ENCODE assay signal across 7 mouse cellular contexts in the genomic region with DNA sequence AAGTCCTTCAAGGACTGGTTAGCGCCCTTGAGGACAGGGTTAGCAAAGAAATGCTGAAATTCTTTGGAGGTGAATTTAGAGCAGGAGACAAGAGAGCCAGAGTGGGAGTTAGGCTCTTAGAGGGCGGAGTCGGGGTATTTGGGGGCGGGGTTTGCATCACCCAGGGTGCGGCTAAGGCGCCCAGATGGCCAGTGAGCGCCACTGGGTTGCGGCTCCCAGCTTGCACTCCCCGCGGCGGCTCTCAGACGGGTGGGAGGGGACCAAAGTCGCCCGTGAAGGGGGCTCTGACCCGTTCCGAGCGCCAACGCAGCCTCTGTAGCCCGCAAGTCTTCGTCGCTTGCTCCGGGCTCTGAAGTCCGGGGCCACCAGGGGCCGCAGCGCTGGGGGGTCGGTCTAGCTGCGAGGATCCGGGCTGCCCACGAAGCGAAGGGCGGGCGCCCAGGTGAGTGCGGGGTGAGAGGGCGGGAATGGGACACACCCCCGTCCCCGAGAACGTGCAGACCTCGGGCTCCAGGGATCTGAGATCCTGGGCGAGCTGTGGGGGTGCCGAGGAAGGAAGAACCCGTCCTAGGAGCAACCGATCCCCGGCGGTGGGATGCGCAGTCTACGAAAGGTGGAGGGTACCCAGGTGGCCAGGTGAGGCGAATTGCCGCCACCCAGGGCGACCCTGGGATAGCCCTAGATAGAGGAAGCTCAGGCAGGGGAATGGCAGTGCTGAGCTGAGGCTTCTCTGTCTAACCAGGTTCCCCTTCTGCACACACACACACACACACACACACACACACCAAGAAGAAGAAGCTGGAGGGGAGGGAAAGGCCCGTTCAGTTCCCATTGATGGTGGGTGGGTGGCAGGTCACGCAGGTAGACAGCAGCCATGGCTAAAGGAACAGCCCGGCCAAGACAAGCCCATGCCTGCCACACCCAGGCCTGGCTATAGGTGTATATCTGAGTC. TPM values are rescaled to one million over a fixed set of nuclear protein-coding genes. Genes with fewer than 3 reads are reported as not detected.
DNase-seq lines count a peak whose midpoint lies in the region; ATAC-seq and TF ChIP-seq lines count a peak whose summit lies in the region.

Gene Hck, plus strand, starts transcription at position 156 of the 952 bp plus-strand sequence.

- in situ Hi-C loops in ES-E14 (cut with MboI; ENCODE audit: low sequenced_read_pairs in 2 of 2, unreplicated experiment in 2 of 2): no loop called here

- ATAC-seq in forebrain, embryonic 13.5 days: peak; percentile 71
- ATAC-seq in hindbrain, embryonic 13.5 days (ENCODE audit: low FRiP score): 0 out of 2 replicates have a peak, but pooled peaks have one; percentile 46
- 0 out of 2 replicates have a peak, but pooled peaks have one; percentile 18 for ATAC-seq in limb, embryonic 15.5 days (ENCODE audit: insufficient number of reproducible peaks, low FRiP score, low TSS enrichment, low read depth)
- peak; percentile 66 for ATAC-seq in midbrain, embryonic 13.5 days
- ATAC-seq in stomach, embryonic 16.5 days (ENCODE audit: insufficient read depth, low FRiP score): peak; percentile 59; the same call in 1 of the 2 replicates

- 3% methylated on average over 52 of the region's 52 CpGs for WGBS in forebrain, embryonic 13.5 days
- WGBS in hindbrain, embryonic 13.5 days: 5% methylated on average over 52 of the region's 52 CpGs
- WGBS in limb, embryonic 15.5 days: 2% methylated on average over 50 of the region's 52 CpGs
- 4% methylated on average over 51 of the region's 52 CpGs for WGBS in midbrain, embryonic 13.5 days
- WGBS in stomach, embryonic 16.5 days: 2% methylated on average over 52 of the region's 52 CpGs

- H3K4me2 ChIP-seq in forebrain, embryonic 13.5 days: peak within 1 kb of the TSS; percentile 71
- peak within 1 kb of the TSS; percentile 79 for H3K4me2 ChIP-seq in hindbrain, embryonic 13.5 days
- H3K4me2 ChIP-seq in limb, embryonic 15.5 days: peak within 1 kb of the TSS; percentile 81
- H3K4me2 ChIP-seq in midbrain, embryonic 13.5 days (replicated peaks): peak within 1 kb of the TSS; percentile 67
- H3K4me2 ChIP-seq in stomach, embryonic 16.5 days (ENCODE audit: low read depth, low read length): peak within 1 kb of the TSS; percentile 82

- no peaks in the 10 kb centered on the region; the same call in 1 of the 2 replicates for H3K36me3 ChIP-seq in ES-E14 (ENCODE audit: control insufficient read depth, insufficient read depth, low read length, poor library complexity, severe bottlenecking)
- no peaks in the 10 kb centered on the region for H3K36me3 ChIP-seq in forebrain, embryonic 13.5 days (ENCODE audit: poor library complexity, severe bottlenecking)
- H3K36me3 ChIP-seq in hindbrain, embryonic 13.5 days: no peaks in the 10 kb centered on the region
- H3K36me3 ChIP-seq in limb, embryonic 15.5 days: no peaks in the 10 kb centered on the region
- no peaks in the 10 kb centered on the region for H3K36me3 ChIP-seq in midbrain, embryonic 13.5 days
- H3K36me3 ChIP-seq in stomach, embryonic 16.5 days (ENCODE audit: control insufficient read depth, insufficient read depth, low read length): no peaks in the 10 kb centered on the region

- H3K9ac ChIP-seq in ES-E14 (ENCODE audit: insufficient read depth, low read depth, low read length, poor library complexity, severe bottlenecking): peak within 1 kb of the TSS; percentile 75
- peak within 1 kb of the TSS; percentile 43 for H3K9ac ChIP-seq in forebrain, embryonic 13.5 days
- peak within 1 kb of the TSS; percentile 65 for H3K9ac ChIP-seq in hindbrain, embryonic 13.5 days
- H3K9ac ChIP-seq in limb, embryonic 15.5 days: 0 out of 2 replicates have a peak within 1 kb of the TSS, but pooled peaks have one; percentile 20
- peak within 1 kb of the TSS; percentile 50 for H3K9ac ChIP-seq in midbrain, embryonic 13.5 days (replicated peaks)
- peak within 1 kb of the TSS; percentile 67 for H3K9ac ChIP-seq in stomach, embryonic 16.5 days (ENCODE audit: low read length)

- peak within 1 kb of the TSS; percentile 91 for H3K27ac ChIP-seq in ES-E14 (ENCODE audit: insufficient read depth, low read depth, low read length, poor library complexity, severe bottlenecking)
- no peak within 1 kb of the TSS for H3K27ac ChIP-seq in forebrain, embryonic 13.5 days
- no peak within 1 kb of the TSS for H3K27ac ChIP-seq in hindbrain, embryonic 13.5 days
- H3K27ac ChIP-seq in limb, embryonic 15.5 days: no peak within 1 kb of the TSS
- H3K27ac ChIP-seq in midbrain, embryonic 13.5 days: no peak within 1 kb of the TSS
- H3K27ac ChIP-seq in stomach, embryonic 16.5 days (ENCODE audit: low read length): no peak within 1 kb of the TSS

- no peaks in the 10 kb centered on the region for H3K9me3 ChIP-seq in ES-E14 (ENCODE audit: control insufficient read depth, insufficient read depth, low read depth, low read length)
- no peaks in the 10 kb centered on the region for H3K9me3 ChIP-seq in forebrain, embryonic 13.5 days (replicated peaks)
- no peaks in the 10 kb centered on the region for H3K9me3 ChIP-seq in hindbrain, embryonic 13.5 days
- no peaks in the 10 kb centered on the region for H3K9me3 ChIP-seq in limb, embryonic 15.5 days
- no peaks in the 10 kb centered on the region for H3K9me3 ChIP-seq in midbrain, embryonic 13.5 days
- H3K9me3 ChIP-seq in stomach, embryonic 16.5 days (replicated peaks; ENCODE audit: control insufficient read depth, low read length): no peaks in the 10 kb centered on the region

- peaks cover 4 to 16% of the 10 kb centered on the region in 2 experiments; a peak in 2 of 4 replicates for H3K4me1 ChIP-seq in ES-E14 (ENCODE audit: control insufficient read depth in 2 of 2, insufficient read depth in 2 of 2, low read length in 2 of 2, poor library complexity in 1 of 2)
- peaks cover 16% of the 10 kb centered on the region for H3K4me1 ChIP-seq in forebrain, embryonic 13.5 days
- peaks cover 13% of the 10 kb centered on the region for H3K4me1 ChIP-seq in hindbrain, embryonic 13.5 days (replicated peaks)
- H3K4me1 ChIP-seq in limb, embryonic 15.5 days: peaks cover 8% of the 10 kb centered on the region
- peaks cover 13% of the 10 kb centered on the region for H3K4me1 ChIP-seq in midbrain, embryonic 13.5 days (replicated peaks)
- H3K4me1 ChIP-seq in stomach, embryonic 16.5 days (ENCODE audit: control insufficient read depth, insufficient read depth, low read length): peaks cover 15% of the 10 kb centered on the region

- peaks cover 77% of the 10 kb centered on the region for H3K27me3 ChIP-seq in forebrain, embryonic 13.5 days
- H3K27me3 ChIP-seq in hindbrain, embryonic 13.5 days: peaks cover 61% of the 10 kb centered on the region
- peaks cover 72% of the 10 kb centered on the region for H3K27me3 ChIP-seq in limb, embryonic 15.5 days
- H3K27me3 ChIP-seq in midbrain, embryonic 13.5 days: peaks cover 52% of the 10 kb centered on the region
- peaks cover 11% of the 10 kb centered on the region for H3K27me3 ChIP-seq in stomach, embryonic 16.5 days (ENCODE audit: control insufficient read depth, insufficient read depth, low read length)

- peak within 1 kb of the TSS; percentile 76 for H3K4me3 ChIP-seq in ES-E14 (ENCODE audit: insufficient read depth in 1 of 2, low read depth in 1 of 2, low read length in 2 of 2, poor library complexity in 1 of 2, severe bottlenecking in 1 of 2)
- peak within 1 kb of the TSS; percentile 42 for H3K4me3 ChIP-seq in forebrain, embryonic 13.5 days
- peak within 1 kb of the TSS; percentile 45 for H3K4me3 ChIP-seq in hindbrain, embryonic 13.5 days
- H3K4me3 ChIP-seq in limb, embryonic 15.5 days: peak within 1 kb of the TSS; percentile 44
- H3K4me3 ChIP-seq in midbrain, embryonic 13.5 days (replicated peaks): peak within 1 kb of the TSS; percentile 45
- peak within 1 kb of the TSS; percentile 53 for H3K4me3 ChIP-seq in stomach, embryonic 16.5 days (replicated peaks; ENCODE audit: low read length)

- peak; percentile 91 for DNase-seq in ES-E14 (ENCODE audit: low read depth, low spot score)
- peak; percentile 81 for DNase-seq in adrenal gland, postnatal 14 days

TF ChIP-seq in ES-E14, 5 proteins besides CTCF, POLR2A, EP300 and RAD21:
- no peak for TF ChIP-seq CHD2 (IDR thresholded peaks at IDR 0.05; ENCODE audit: low read depth, low read length)
- TF ChIP-seq HCFC1 (IDR thresholded peaks at IDR 0.05; ENCODE audit: borderline replicate concordance, insufficient read depth, low read length): no peak
- no peak for TF ChIP-seq MAFK (IDR thresholded peaks at IDR 0.05; ENCODE audit: insufficient read depth, low read depth, low read length)
- TF ChIP-seq ZNF384 (IDR thresholded peaks at IDR 0.05; ENCODE audit: low read depth, low read length): no peak
- no peak for TF ChIP-seq ZC3H11A (IDR thresholded peaks at IDR 0.05; ENCODE audit: borderline replicate concordance, low read depth, low read length)

RNA-seq across cellular contexts. Expression of gene Hck, which starts in this region (rescaled TPM):
- total RNA-seq in ES-E14 (2012; rRNA removed): 29.3 and 60.8 TPM in 2 replicates
- 2.0 and 2.9 TPM in 2 replicates for total RNA-seq in adrenal gland, postnatal 14 days (2021)
- 0.91 and 1.1 TPM in 2 replicates for polyA plus RNA-seq in forebrain, embryonic 13.5 days (2015; fragmentation: Nextera tagmentation; extraction: Ambion mirVana)
- 1.7 and 2.2 TPM in 2 replicates for polyA plus RNA-seq in hindbrain, embryonic 13.5 days (2015; fragmentation: Nextera tagmentation; extraction: Ambion mirVana)
- 10.6 and 14.5 TPM in 2 replicates for polyA plus RNA-seq in limb, embryonic 15.5 days (2015; fragmentation: Nextera tagmentation; extraction: Ambion mirVana)
- polyA plus RNA-seq in midbrain, embryonic 13.5 days (2015; fragmentation: Nextera tagmentation; extraction: Ambion mirVana): 1.3 TPM in 2 replicates
- 6.2 and 6.7 TPM in 2 replicates for polyA plus RNA-seq in stomach, embryonic 16.5 days (2015; fragmentation: Nextera tagmentation; extraction: Ambion mirVana)

Comparison
In these comparisons a context has a peak if more than half of its experiments do, and no peak if none do; other contexts are left out.
1. H3K9ac ChIP-seq: peak in every context shown above with its lines; median percentile 75 in ES-E14; 67 in stomach, embryonic 16.5 days; 65 in hindbrain, embryonic 13.5 days; 50 in midbrain, embryonic 13.5 days; 43 in forebrain, embryonic 13.5 days; 20 in limb, embryonic 15.5 days.
2. ATAC-seq: peak in every context shown above with its lines; median percentile 71 in forebrain, embryonic 13.5 days; 66 in midbrain, embryonic 13.5 days; 59 in stomach, embryonic 16.5 days; 46 in hindbrain, embryonic 13.5 days; 18 in limb, embryonic 15.5 days.